Mouse (Mus musculus) liver, embryonic 14.5 days (tissue): ENCODE results near the gene Apoc4. TPM values are rescaled to one million over a fixed set of nuclear protein-coding genes. Genes with fewer than 3 reads are reported as not detected.
A peak's percentile ranks its signal among the peaks of the same experiment; 100 is the strongest.
"Not testable (repeated sequence)": the region's sequence is repeated elsewhere in the genome, so short reads cannot be mapped to it uniquely, and the experiment has no call there.

Experiments used
- ATAC-seq: fragments of 200-750 bp; cut with Nextera tagmentation; 2 replicates; pipeline ENCODE4 v1.8.0; 2017; ENCODE audit warnings: moderate number of reproducible peaks, mild to moderate bottlenecking, moderate library complexity; ENCODE audit not compliant: insufficient read depth
- DNase-seq, 3 experiments: peaks; one replicate each; pipeline ENCODE4 v3.0.0-alpha.2; 2012 to 2013; ENCODE audit warnings: low read depth in 3 of 3, low spot score in 3 of 3
- H3K27ac ChIP-seq: fragments of 300-500 bp; sonication (generic); 2 replicates; pipeline ENCODE4 v1.5.1; 2014; ENCODE audit warnings: moderate library complexity, mild to moderate bottlenecking, control low read depth, inconsistent platforms
- H3K27me3 ChIP-seq: fragments of 300-500 bp; sonication (generic); 2 replicates; pipeline ENCODE4 v1.6.1; 2014; ENCODE audit warnings: mild to moderate bottlenecking, low read length, moderate library complexity; ENCODE audit not compliant: control insufficient read depth, insufficient read depth
- H3K36me3 ChIP-seq: fragments of 300-500 bp; sonication (generic); replicated peaks from 2 replicates; pipeline ENCODE4 v1.6.1; 2014; ENCODE audit warnings: low read depth; ENCODE audit not compliant: control insufficient read depth, insufficient read depth
- H3K4me1 ChIP-seq, 2 experiments: fragments of 200-500 bp in 1 of 2; fragments of 300-500 bp in 1 of 2; sonication (generic) in 1 of 2; replicated peaks; 2 replicates each; pipeline ENCODE4 v1.6.1; 2012 to 2014; ENCODE audit warnings: antibody characterized with exemption in 1 of 2, inconsistent platforms in 1 of 2, low read length in 1 of 2; ENCODE audit not compliant: control insufficient read depth in 2 of 2, insufficient read depth in 2 of 2
- H3K4me2 ChIP-seq: fragments of 300-500 bp; sonication (generic); 2 replicates; pipeline ENCODE4 v1.6.1; 2014; ENCODE audit warnings: low read depth, mild to moderate bottlenecking, control low read depth, moderate library complexity
- H3K4me3 ChIP-seq, 2 experiments: fragments of 200-500 bp in 1 of 2; fragments of 300-500 bp in 1 of 2; sonication (generic) in 1 of 2; 2 replicates each; pipeline ENCODE4 v1.5.1; 2012 to 2014; ENCODE audit warnings: low read depth in 2 of 2, low read length in 2 of 2, mild to moderate bottlenecking in 2 of 2, control low read depth in 1 of 2, inconsistent platforms in 1 of 2, moderate library complexity in 1 of 2; ENCODE audit not compliant: insufficient read depth in 1 of 2
- H3K9ac ChIP-seq: fragments of 300-500 bp; sonication (generic); replicated peaks from 2 replicates; pipeline ENCODE4 v1.6.1; 2014; ENCODE audit warnings: mild to moderate bottlenecking, control low read depth, moderate library complexity
- H3K9me3 ChIP-seq: fragments of 300-500 bp; sonication (generic); 2 replicates; pipeline ENCODE4 v1.6.1; 2016; ENCODE audit warnings: low read length, mixed read lengths; ENCODE audit not compliant: control insufficient read depth
- CTCF ChIP-seq: IDR thresholded peaks from 2 replicates; pipeline ENCODE4 v1.5.1; 2016; ENCODE audit warnings: antibody characterized with exemption, low read depth, control low read depth
- EP300 ChIP-seq: IDR thresholded peaks from 2 replicates; pipeline ENCODE4 v1.6.1; 2016; ENCODE audit warnings: antibody characterized with exemption, low read depth
- WGBS: fragments of 180-500 bp; shearing (Covaris S2); extraction: QIAGEN DNeasy Blood & Tissue Kit; methylation state at CpG from one replicate; pipeline ENCODE4 v1.1.7; 2014; ENCODE audit not compliant: insufficient replicate concordance; 5-methylcytosine and 5-hydroxymethylcytosine counted together
- polyA plus RNA-seq, 2 experiments: library from polyadenylated mRNA; depleted of rRNA in 1 of 2; stranded (reverse) in 1 of 2; unstranded in 1 of 2; fragments of >200 nt; fragmentation: Nextera tagmentation in 1 of 2; extraction: Ambion mirVana in 1 of 2; gene quantifications; 2 replicates each; pipeline versions ENCODE4 v1.2.1 to v1.2.3; 2012 to 2014

Gene Apoc4
- polyA plus RNA-seq, 2 experiments = 90.9 to 200 TPM

GRCm38 (mm10) chr7:19691434-19691833 lies 10.2 kb upstream of the Apoc4 start:
- Histone ChIP-seq H3K9me3 (no peaks in the 10 kb centered on the region), H3K27me3 (no peaks in the 10 kb centered on the region), H3K36me3 (no peaks in the 10 kb centered on the region; the same call in 1 of the 2 replicates), H3K4me3 (peak overlapping the region; percentile 3 to 4; a peak in 2 of 4 replicates), H3K27ac (no peak overlapping the region), H3K4me1 (peaks cover 12 to 48% of the 10 kb centered on the region in 2 experiments), H3K9ac (no peak overlapping the region), H3K4me2 (peak overlapping the region; percentile 31)
- TF ChIP-seq EP300 (no peak), CTCF (no peak)
- 63% methylated on average over 6 of the region's 6 CpGs for WGBS
- ATAC-seq (no peak), DNase-seq (no peak)

- H3K4me1 ChIP-seq = peaks cover 12 to 45% of the 10 kb centered on the region in 2 experiments
- H3K27ac ChIP-seq = no peak overlapping the region
- no peak for DNase-seq
Observed at GRCm38 (mm10) chr7:19690845-19691244, 9.6 kb upstream of the Apoc4 start.

GRCm38 (mm10) chr7:19688611-19689010 lies 7.3 kb upstream of the Apoc4 start:
- Histone ChIP-seq H3K4me1 (peaks cover 0 to 34% of the 10 kb centered on the region in 2 experiments; a peak in 3 of 4 replicates), H3K4me3 (no peak overlapping the region), H3K9ac (no peak overlapping the region), H3K4me2 (no peak overlapping the region), H3K27ac (no peak overlapping the region), H3K27me3 (no peaks in the 10 kb centered on the region), H3K9me3 (no peaks in the 10 kb centered on the region), H3K36me3 (no peaks in the 10 kb centered on the region)
- WGBS = 69% methylated on average over 2 of the region's 2 CpGs
- no peak for ATAC-seq
- TF ChIP-seq EP300 (no peak), CTCF (no peak)
- DNase-seq = no peak

More at GRCm38 (mm10) chr7:19690845-19691244, 9.6 kb upstream of the Apoc4 start:
- ATAC-seq = no peak
- Histone ChIP-seq H3K9me3 (no peaks in the 10 kb centered on the region), H3K36me3 (no peaks in the 10 kb centered on the region), H3K4me2 (no peak overlapping the region), H3K27me3 (no peaks in the 10 kb centered on the region), H3K9ac (no peak overlapping the region), H3K4me3 (no peak overlapping the region)
- no peak for TF ChIP-seq CTCF
- no peak for TF ChIP-seq EP300
- WGBS = 66% methylated on average over 4 of the region's 4 CpGs

GRCm38 (mm10) chr7:19688101-19688500 lies 6.8 kb upstream of the Apoc4 start:
- Histone ChIP-seq H3K9ac (no peak overlapping the region), H3K4me1 (peaks cover 0 to 35% of the 10 kb centered on the region in 2 experiments; a peak in 3 of 4 replicates), H3K9me3 (no peaks in the 10 kb centered on the region), H3K27me3 (no peaks in the 10 kb centered on the region), H3K36me3 (no peaks in the 10 kb centered on the region), H3K27ac (no peak overlapping the region), H3K4me2 (no peak overlapping the region), H3K4me3 (no peak overlapping the region)
- ATAC-seq = no peak
- no peak for DNase-seq
- 82% methylated on average over 10 of the region's 10 CpGs for WGBS
- TF ChIP-seq CTCF = no peak
- no peak for TF ChIP-seq EP300

GRCm38 (mm10) chr7:19686927-19687583 lies 5.8 kb upstream of the Apoc4 start:
- ATAC-seq = peak; percentile 51
- not testable (repeated sequence) for H3K27ac ChIP-seq, DNase-seq, H3K9me3 ChIP-seq, H3K27me3 ChIP-seq, H3K4me2 ChIP-seq, H3K9ac ChIP-seq, H3K4me3 ChIP-seq, H3K36me3 ChIP-seq
- H3K4me1 ChIP-seq = peaks cover 0 to 32% of the 10 kb centered on the region in 2 experiments; a peak in 3 of 4 replicates
- WGBS = 30% methylated on average over 8 of the region's 8 CpGs
